Mouse (Mus musculus): Measurements from ENCODE around the gene Olfr1223. TPM values are rescaled to one million over a fixed set of nuclear protein-coding genes. Genes with fewer than 3 reads are reported as not detected.

The Olfr1223 gene
- polyA plus RNA-seq, 1 experiment from 2014 or later: not detected

Other genes starting within 250 kb of the Olfr1223 start
- not detected in 2 replicates for gene Olfr1208, start 249.2 kb downstream of the Olfr1223 start, polyA plus RNA-seq (2015; fragmentation: Nextera tagmentation; extraction: Ambion mirVana)
- not detected in 2 replicates for gene Olfr1209, start 236.4 kb downstream of the Olfr1223 start, polyA plus RNA-seq (2015; fragmentation: Nextera tagmentation; extraction: Ambion mirVana)
- gene Olfr1211, start 213.4 kb downstream of the Olfr1223 start, polyA plus RNA-seq (2015; fragmentation: Nextera tagmentation; extraction: Ambion mirVana): not detected in 2 replicates
- not detected in 2 replicates for gene Olfr1212, start 197.6 kb downstream of the Olfr1223 start, polyA plus RNA-seq (2015; fragmentation: Nextera tagmentation; extraction: Ambion mirVana)
- gene Gm13762, start 171.3 kb downstream of the Olfr1223 start, polyA plus RNA-seq (2015; fragmentation: Nextera tagmentation; extraction: Ambion mirVana): not detected in 2 replicates
- not detected in 2 replicates for gene Olfr1214, start 158.9 kb downstream of the Olfr1223 start, polyA plus RNA-seq (2015; fragmentation: Nextera tagmentation; extraction: Ambion mirVana)
- gene Olfr1215, start 144.6 kb downstream of the Olfr1223 start, polyA plus RNA-seq (2015; fragmentation: Nextera tagmentation; extraction: Ambion mirVana): not detected in 2 replicates
- not detected in 2 replicates for gene Olfr1216, start 133.2 kb downstream of the Olfr1223 start, polyA plus RNA-seq (2015; fragmentation: Nextera tagmentation; extraction: Ambion mirVana)
- not detected in 2 replicates for gene Olfr1217, start 119.5 kb downstream of the Olfr1223 start, polyA plus RNA-seq (2015; fragmentation: Nextera tagmentation; extraction: Ambion mirVana)
- not detected in 2 replicates for gene Olfr1218, start 90.4 kb downstream of the Olfr1223 start, polyA plus RNA-seq (2015; fragmentation: Nextera tagmentation; extraction: Ambion mirVana)
- gene Olfr1219, start 68.0 kb downstream of the Olfr1223 start, polyA plus RNA-seq (2015; fragmentation: Nextera tagmentation; extraction: Ambion mirVana): not detected in 2 replicates
- not detected in 2 replicates for gene Olfr1220, start 44.7 kb downstream of the Olfr1223 start, polyA plus RNA-seq (2015; fragmentation: Nextera tagmentation; extraction: Ambion mirVana)
- gene Olfr1221, start 34.3 kb downstream of the Olfr1223 start, polyA plus RNA-seq (2015; fragmentation: Nextera tagmentation; extraction: Ambion mirVana): not detected in 2 replicates
- not detected in 2 replicates for gene Olfr1222, start 18.5 kb downstream of the Olfr1223 start, polyA plus RNA-seq (2015; fragmentation: Nextera tagmentation; extraction: Ambion mirVana)
- gene Olfr1224-ps1, start 12.5 kb upstream of the Olfr1223 start, polyA plus RNA-seq (2015; fragmentation: Nextera tagmentation; extraction: Ambion mirVana): not detected in 2 replicates
- not detected in 2 replicates for gene Olfr1225, start 23.1 kb upstream of the Olfr1223 start, polyA plus RNA-seq (2015; fragmentation: Nextera tagmentation; extraction: Ambion mirVana)
- gene Olfr1226, start 48.5 kb upstream of the Olfr1223 start, polyA plus RNA-seq (2015; fragmentation: Nextera tagmentation; extraction: Ambion mirVana): not detected in 2 replicates
- not detected in 2 replicates for gene Olfr1228, start 102.5 kb upstream of the Olfr1223 start, polyA plus RNA-seq (2015; fragmentation: Nextera tagmentation; extraction: Ambion mirVana)
- gene Olfr1229, start 136.5 kb upstream of the Olfr1223 start, polyA plus RNA-seq (2015; fragmentation: Nextera tagmentation; extraction: Ambion mirVana): not detected in 2 replicates
- gene Olfr1230, start 145.7 kb upstream of the Olfr1223 start, polyA plus RNA-seq (2015; fragmentation: Nextera tagmentation; extraction: Ambion mirVana): not detected in 2 replicates
- not detected in 2 replicates for gene Olfr1231, start 155.5 kb upstream of the Olfr1223 start, polyA plus RNA-seq (2015; fragmentation: Nextera tagmentation; extraction: Ambion mirVana)
- not detected in 2 replicates for gene Olfr1232, start 178.1 kb upstream of the Olfr1223 start, polyA plus RNA-seq (2015; fragmentation: Nextera tagmentation; extraction: Ambion mirVana)
- not detected in 2 replicates for gene Olfr1233, start 190.8 kb upstream of the Olfr1223 start, polyA plus RNA-seq (2015; fragmentation: Nextera tagmentation; extraction: Ambion mirVana)
- gene Olfr1234, start 213.3 kb upstream of the Olfr1223 start, polyA plus RNA-seq (2015; fragmentation: Nextera tagmentation; extraction: Ambion mirVana): not detected in 2 replicates